Mouse (Mus musculus) fat pad, adult 2 months (tissue): ENCODE data around the gene Gm2022.
"Not testable (repeated sequence)": the region's sequence is repeated elsewhere in the genome, so short reads cannot be mapped to it uniquely, and the experiment has no call there.

Source experiments
- DNase-seq: peaks from one replicate; pipeline ENCODE4 v3.0.0-alpha.2; 2011; ENCODE audit warnings: low read depth, low spot score; ENCODE audit errors: extremely low read depth

Gene Gm2022

GRCm38 (mm10) chr12:87895070-87895469 is at the start of gene Gm2022:
Gene Gm2022 (plus strand): TSS chr12:87895370.
- DNase-seq = not testable (repeated sequence)

- not testable (repeated sequence) for DNase-seq
These were observed 44.5 kb upstream of the Gm2022 start for GRCm38 (mm10) chr12:87850657-87851056.

- DNase-seq = not testable (repeated sequence)
These were observed 39.1 kb upstream of the Gm2022 start for GRCm38 (mm10) chr12:87856067-87856466.

- not testable (repeated sequence) for DNase-seq
These were observed 33.2 kb upstream of the Gm2022 start for GRCm38 (mm10) chr12:87861740-87862692.

GRCm38 (mm10) chr12:87863638-87864037 is 31.5 kb upstream of the Gm2022 start:
- DNase-seq = not testable (repeated sequence)

- not testable (repeated sequence) for DNase-seq
These were observed 31.1 kb upstream of the Gm2022 start for GRCm38 (mm10) chr12:87864048-87864447.

GRCm38 (mm10) chr12:87873772-87874171 is 21.4 kb upstream of the Gm2022 start, which contains the start of gene Gm2016:
Gene Gm2016 (plus strand): TSS chr12:87874072.
- DNase-seq = not testable (repeated sequence)

GRCm38 (mm10) chr12:87919721-87920120 is 24.6 kb downstream of the Gm2022 start, which contains the start of gene Gm2035:
Gene Gm2035 (minus strand): TSS chr12:87919857.
- DNase-seq = not testable (repeated sequence)
